Mouse (Mus musculus) limb, embryonic 12.5 days (tissue): ENCODE data around the gene Gng12. TPM values are rescaled to one million over a fixed set of nuclear protein-coding genes. Genes with fewer than 3 reads are reported as not detected.

Experiments
- ATAC-seq: fragments of 200-750 bp; cut with Nextera tagmentation; 2 replicates; pipeline ENCODE4 v1.8.0; 2017; ENCODE audit warnings: low read depth, moderate TSS enrichment; ENCODE audit not compliant: insufficient number of reproducible peaks, insufficient read depth, low FRiP score, low TSS enrichment
- H3K27ac ChIP-seq: fragments of 300-500 bp; sonication (generic); 2 replicates; pipeline ENCODE4 v1.5.1; 2016; ENCODE audit warnings: mild to moderate bottlenecking, moderate library complexity
- H3K27me3 ChIP-seq: fragments of 300-500 bp; sonication (generic); 2 replicates; pipeline ENCODE4 v1.6.1; 2016; ENCODE audit warnings: mild to moderate bottlenecking, moderate library complexity
- H3K36me3 ChIP-seq: fragments of 300-500 bp; sonication (generic); 2 replicates; pipeline ENCODE4 v1.6.1; 2016; ENCODE audit warnings: mild to moderate bottlenecking, moderate library complexity
- H3K4me1 ChIP-seq: fragments of 300-500 bp; sonication (generic); replicated peaks from 2 replicates; pipeline ENCODE4 v1.6.1; 2016
- H3K4me2 ChIP-seq: fragments of 300-500 bp; sonication (generic); 2 replicates; pipeline ENCODE4 v1.6.1; 2016; ENCODE audit warnings: mild to moderate bottlenecking, moderate library complexity
- H3K4me3 ChIP-seq: fragments of 300-500 bp; sonication (generic); replicated peaks from 2 replicates; pipeline ENCODE4 v1.5.1; 2016; ENCODE audit warnings: mild to moderate bottlenecking
- H3K9ac ChIP-seq: fragments of 300-500 bp; sonication (generic); replicated peaks from 2 replicates; pipeline ENCODE4 v1.6.1; 2016; ENCODE audit warnings: mild to moderate bottlenecking, moderate library complexity
- H3K9me3 ChIP-seq: fragments of 300-500 bp; sonication (generic); 2 replicates; pipeline ENCODE4 v1.6.1; 2016; ENCODE audit warnings: mild to moderate bottlenecking, moderate library complexity
- WGBS: fragments of 180-500 bp; shearing (Covaris S2); methylation state at CpG from one replicate; pipeline ENCODE4 v1.1.7; 2016; 5-methylcytosine and 5-hydroxymethylcytosine counted together
- polyA plus RNA-seq: library from polyadenylated mRNA; unstranded; fragments of >200 nt; fragmentation: Nextera tagmentation; extraction: Ambion mirVana; gene quantifications from 2 replicates; pipeline ENCODE4 v1.2.1, GENCODE M21; 2016

Gng12 gene
- polyA plus RNA-seq, 1 experiment from 2014 or later, result 56.9 TPM

GRCm38 (mm10) chr6:66942826-66943225 lies 46.6 kb downstream of the Gng12 start:
- H3K4me3 ChIP-seq, result no peak overlapping the region
- no peaks in the 10 kb centered on the region for H3K27me3 ChIP-seq
- WGBS, result 42% methylated on average over 4 of the region's 4 CpGs
- peaks cover 13% of the 10 kb centered on the region for H3K4me1 ChIP-seq
- H3K36me3 ChIP-seq, result no peaks in the 10 kb centered on the region
- H3K27ac ChIP-seq, result no peak overlapping the region
- H3K9me3 ChIP-seq, result no peaks in the 10 kb centered on the region
- no peak for ATAC-seq
- no peak overlapping the region for H3K9ac ChIP-seq
- H3K4me2 ChIP-seq, result no peak overlapping the region

GRCm38 (mm10) chr6:66943367-66944189 lies 47.4 kb downstream of the Gng12 start:
- Histone ChIP-seq H3K27ac (no peak overlapping the region), H3K9ac (no peak overlapping the region), H3K4me2 (no peak overlapping the region), H3K36me3 (no peaks in the 10 kb centered on the region), H3K4me1 (peaks cover 13% of the 10 kb centered on the region), H3K4me3 (no peak overlapping the region), H3K9me3 (no peaks in the 10 kb centered on the region), H3K27me3 (no peaks in the 10 kb centered on the region)
- 49% methylated on average over 6 of the region's 6 CpGs for WGBS
- no peak for ATAC-seq

- ATAC-seq, result no peak
- H3K4me2 ChIP-seq, result no peak overlapping the region
- no peak overlapping the region for H3K9ac ChIP-seq
- 82% methylated on average over 12 of the region's 12 CpGs for WGBS
- no peaks in the 10 kb centered on the region for H3K27me3 ChIP-seq
- no peaks in the 10 kb centered on the region for H3K9me3 ChIP-seq
- H3K27ac ChIP-seq, result no peak overlapping the region
- no peaks in the 10 kb centered on the region; the same call in 1 of the 2 replicates for H3K36me3 ChIP-seq
- H3K4me3 ChIP-seq, result no peak overlapping the region
- H3K4me1 ChIP-seq, result peaks cover 13% of the 10 kb centered on the region
Observed at GRCm38 (mm10) chr6:66944190-66945003, 48.2 kb downstream of the Gng12 start.

GRCm38 (mm10) chr6:66945004-66945356 lies 48.8 kb downstream of the Gng12 start:
- H3K4me3 ChIP-seq, result no peak overlapping the region
- H3K36me3 ChIP-seq, result no peaks in the 10 kb centered on the region; the same call in 1 of the 2 replicates
- no peak for ATAC-seq
- H3K27ac ChIP-seq, result no peak overlapping the region
- 62% methylated on average over 5 of the region's 5 CpGs for WGBS
- peaks cover 13% of the 10 kb centered on the region for H3K4me1 ChIP-seq
- H3K9me3 ChIP-seq, result no peaks in the 10 kb centered on the region
- no peaks in the 10 kb centered on the region for H3K27me3 ChIP-seq
- H3K4me2 ChIP-seq, result no peak overlapping the region
- no peak overlapping the region for H3K9ac ChIP-seq

GRCm38 (mm10) chr6:66948111-66948510 lies 51.9 kb downstream of the Gng12 start:
- Histone ChIP-seq H3K4me3 (no peak overlapping the region), H3K4me2 (no peak overlapping the region), H3K4me1 (peaks cover 13% of the 10 kb centered on the region), H3K27me3 (no peaks in the 10 kb centered on the region), H3K27ac (no peak overlapping the region), H3K9ac (no peak overlapping the region), H3K9me3 (no peaks in the 10 kb centered on the region), H3K36me3 (no peaks in the 10 kb centered on the region; the same call in 1 of the 2 replicates)
- WGBS, result 93% methylated on average over 3 of the region's 3 CpGs
- ATAC-seq, result no peak

GRCm38 (mm10) chr6:66948848-66949247 lies 52.7 kb downstream of the Gng12 start:
- Histone ChIP-seq H3K27ac (no peak overlapping the region), H3K4me3 (no peak overlapping the region), H3K27me3 (no peaks in the 10 kb centered on the region), H3K36me3 (no peaks in the 10 kb centered on the region; the same call in 1 of the 2 replicates), H3K9me3 (no peaks in the 10 kb centered on the region), H3K9ac (no peak overlapping the region), H3K4me1 (peaks cover 9% of the 10 kb centered on the region), H3K4me2 (no peak overlapping the region)
- ATAC-seq, result no peak
- 88% methylated on average over 3 of the region's 3 CpGs for WGBS

GRCm38 (mm10) chr6:66951726-66952418 lies 55.7 kb downstream of the Gng12 start:
- Histone ChIP-seq H3K4me1 (peaks cover 4% of the 10 kb centered on the region; the same call in 1 of the 2 replicates), H3K4me3 (no peak overlapping the region), H3K4me2 (no peak overlapping the region), H3K9me3 (no peaks in the 10 kb centered on the region), H3K9ac (no peak overlapping the region), H3K36me3 (no peaks in the 10 kb centered on the region; the same call in 1 of the 2 replicates), H3K27me3 (no peaks in the 10 kb centered on the region), H3K27ac (no peak overlapping the region)
- no peak for ATAC-seq
- 88% methylated on average over 5 of the region's 5 CpGs for WGBS

- no peak overlapping the region for H3K9ac ChIP-seq
- ATAC-seq, result no peak; the same call in 1 of the 2 replicates
- WGBS, result 76% methylated on average over 11 of the region's 11 CpGs
Observed at GRCm38 (mm10) chr6:66953951-66954519, 57.8 kb downstream of the Gng12 start.

GRCm38 (mm10) chr6:66955089-66955657 lies 59.0 kb downstream of the Gng12 start:
- no peaks in the 10 kb centered on the region for H3K9me3 ChIP-seq
- no peaks in the 10 kb centered on the region for H3K27me3 ChIP-seq
- H3K4me2 ChIP-seq, result no peak overlapping the region
- WGBS, result 78% methylated on average over 11 of the region's 11 CpGs
- no peaks in the 10 kb centered on the region for H3K36me3 ChIP-seq
- no peak overlapping the region for H3K27ac ChIP-seq
- H3K4me1 ChIP-seq, result peaks cover 4% of the 10 kb centered on the region; the same call in 1 of the 2 replicates
- no peak overlapping the region for H3K4me3 ChIP-seq
- no peak overlapping the region for H3K9ac ChIP-seq
- 0 out of 2 replicates have a peak, but pooled peaks have one; percentile 20 for ATAC-seq

More at GRCm38 (mm10) chr6:66953951-66954519, 57.8 kb downstream of the Gng12 start:
- Histone ChIP-seq H3K4me3 (no peak overlapping the region), H3K4me2 (no peak overlapping the region), H3K36me3 (no peaks in the 10 kb centered on the region; the same call in 1 of the 2 replicates), H3K27ac (no peak overlapping the region), H3K4me1 (peaks cover 4% of the 10 kb centered on the region; the same call in 1 of the 2 replicates), H3K27me3 (no peaks in the 10 kb centered on the region), H3K9me3 (no peaks in the 10 kb centered on the region)

- H3K27ac ChIP-seq, result no peak overlapping the region
- H3K36me3 ChIP-seq, result no peaks in the 10 kb centered on the region
- WGBS, result 94% methylated on average over 5 of the region's 5 CpGs
- no peak for ATAC-seq
- H3K27me3 ChIP-seq, result no peaks in the 10 kb centered on the region
- H3K4me3 ChIP-seq, result no peak overlapping the region
- H3K4me1 ChIP-seq, result peaks cover 4% of the 10 kb centered on the region; the same call in 1 of the 2 replicates
- no peaks in the 10 kb centered on the region for H3K9me3 ChIP-seq
- H3K9ac ChIP-seq, result no peak overlapping the region
- no peak overlapping the region for H3K4me2 ChIP-seq
Observed at GRCm38 (mm10) chr6:66958466-66959235, 62.5 kb downstream of the Gng12 start.
